Mouse (Mus musculus): ENCODE data around the gene Wbp4. TPM values are rescaled to one million over a fixed set of nuclear protein-coding genes. Genes with fewer than 3 reads are reported as not detected.
"Not testable (repeated sequence)": the region's sequence is repeated elsewhere in the genome, so short reads cannot be mapped to it uniquely, and the experiment has no call there.

The Wbp4 gene
- polyA plus RNA-seq, 1 experiment from 2014 or later: 29.5 TPM

- Histone ChIP-seq H3K4me2 (peak within 1 kb of the TSS; percentile 65), H3K9ac (peak within 1 kb of the TSS; percentile 39), H3K4me3 (peak within 1 kb of the TSS; percentile 52)
- H3K9me3 ChIP-seq (replicated peaks); H3K36me3 ChIP-seq; H3K27me3 ChIP-seq (replicated peaks); H3K27ac ChIP-seq (ENCODE audit: poor library complexity, severe bottlenecking); H3K4me1 ChIP-seq (replicated peaks): not testable (repeated sequence)
- peak; percentile 90 for ATAC-seq (ENCODE audit: insufficient number of reproducible peaks, low FRiP score)
- 19% methylated on average over 42 of the region's 89 CpGs for WGBS
Measured at GRCm38 (mm10) chr14:79451681-79452590, 29.4 kb downstream of the Wbp4 start, which contains the start of gene Kbtbd6. TSS of gene Kbtbd6 (plus strand) at chr14:79451835.

GRCm38 (mm10) chr14:79445055-79445620, 36.2 kb downstream of the Wbp4 start:
- H3K4me1 ChIP-seq (replicated peaks): no peaks in the 10 kb centered on the region
- H3K27me3 ChIP-seq (replicated peaks): no peaks in the 10 kb centered on the region
- no peak overlapping the region for H3K27ac ChIP-seq (ENCODE audit: poor library complexity, severe bottlenecking)
- no peaks in the 10 kb centered on the region for H3K9me3 ChIP-seq (replicated peaks)
- H3K4me3 ChIP-seq: no peak overlapping the region
- ATAC-seq (ENCODE audit: insufficient number of reproducible peaks, low FRiP score): no peak
- 71% methylated on average over 16 of the region's 16 CpGs for WGBS
- no peak overlapping the region for H3K4me2 ChIP-seq
- H3K36me3 ChIP-seq: no peaks in the 10 kb centered on the region
- H3K9ac ChIP-seq: no peak overlapping the region

- H3K4me1 ChIP-seq (replicated peaks): no peaks in the 10 kb centered on the region
- H3K27ac ChIP-seq (ENCODE audit: poor library complexity, severe bottlenecking): no peak overlapping the region
- no peak for ATAC-seq (ENCODE audit: insufficient number of reproducible peaks, low FRiP score)
- H3K4me2 ChIP-seq: no peak overlapping the region
- 84% methylated on average over 9 of the region's 9 CpGs for WGBS
- no peak overlapping the region for H3K4me3 ChIP-seq
- H3K9me3 ChIP-seq (replicated peaks): peaks cover 3% of the 10 kb centered on the region; the same call in 1 of the 2 replicates
- no peaks in the 10 kb centered on the region for H3K27me3 ChIP-seq (replicated peaks)
- no peaks in the 10 kb centered on the region for H3K36me3 ChIP-seq
- no peak overlapping the region for H3K9ac ChIP-seq
Measured at GRCm38 (mm10) chr14:79444601-79445000, 36.7 kb downstream of the Wbp4 start.

- WGBS: 73% methylated on average over 5 of the region's 5 CpGs
- H3K4me2 ChIP-seq: no peak overlapping the region
- H3K4me3 ChIP-seq: no peak overlapping the region
- peaks cover 6% of the 10 kb centered on the region; the same call in 1 of the 2 replicates for H3K9me3 ChIP-seq (replicated peaks)
- H3K27ac ChIP-seq (ENCODE audit: poor library complexity, severe bottlenecking): no peak overlapping the region
- H3K9ac ChIP-seq: no peak overlapping the region
- H3K36me3 ChIP-seq: no peaks in the 10 kb centered on the region
- H3K4me1 ChIP-seq (replicated peaks): no peaks in the 10 kb centered on the region
- no peaks in the 10 kb centered on the region for H3K27me3 ChIP-seq (replicated peaks)
- ATAC-seq (ENCODE audit: insufficient number of reproducible peaks, low FRiP score): no peak
Measured at GRCm38 (mm10) chr14:79441441-79441840, 39.9 kb downstream of the Wbp4 start.

- ATAC-seq (ENCODE audit: insufficient number of reproducible peaks, low FRiP score): no peak
- H3K9ac ChIP-seq: no peak overlapping the region
- WGBS: 80% methylated on average over 2 of the region's 2 CpGs
- peaks cover 6% of the 10 kb centered on the region; the same call in 1 of the 2 replicates for H3K9me3 ChIP-seq (replicated peaks)
- H3K4me2 ChIP-seq: no peak overlapping the region
- no peak overlapping the region for H3K4me3 ChIP-seq
- H3K36me3 ChIP-seq: no peaks in the 10 kb centered on the region
- H3K27me3 ChIP-seq (replicated peaks): no peaks in the 10 kb centered on the region
- H3K27ac ChIP-seq (ENCODE audit: poor library complexity, severe bottlenecking): no peak overlapping the region
- H3K4me1 ChIP-seq (replicated peaks): no peaks in the 10 kb centered on the region
Measured at GRCm38 (mm10) chr14:79440655-79441054, 40.7 kb downstream of the Wbp4 start.

GRCm38 (mm10) chr14:79434068-79434467, 47.3 kb downstream of the Wbp4 start:
- H3K4me3 ChIP-seq: no peak overlapping the region
- H3K4me1 ChIP-seq (replicated peaks): no peaks in the 10 kb centered on the region
- no peak for ATAC-seq (ENCODE audit: insufficient number of reproducible peaks, low FRiP score)
- no peaks in the 10 kb centered on the region for H3K36me3 ChIP-seq
- H3K9ac ChIP-seq: no peak overlapping the region
- 65% methylated on average over 1 of the region's 1 CpGs for WGBS
- H3K27me3 ChIP-seq (replicated peaks): no peaks in the 10 kb centered on the region
- H3K9me3 ChIP-seq (replicated peaks): peaks cover 2% of the 10 kb centered on the region; the same call in 1 of the 2 replicates
- no peak overlapping the region for H3K4me2 ChIP-seq
- H3K27ac ChIP-seq (ENCODE audit: poor library complexity, severe bottlenecking): no peak overlapping the region

GRCm38 (mm10) chr14:79426730-79427365, 54.5 kb downstream of the Wbp4 start:
- peak overlapping the region; percentile 51 for H3K4me3 ChIP-seq
- peak overlapping the region; percentile 85 for H3K27ac ChIP-seq (ENCODE audit: poor library complexity, severe bottlenecking)
- peak overlapping the region; percentile 60; the same call in 1 of the 2 replicates for H3K9ac ChIP-seq
- peaks cover 18% of the 10 kb centered on the region for H3K36me3 ChIP-seq
- not testable (repeated sequence) for H3K9me3 ChIP-seq (replicated peaks); H3K4me1 ChIP-seq (replicated peaks); H3K27me3 ChIP-seq (replicated peaks)
- peak; percentile 56 for ATAC-seq (ENCODE audit: insufficient number of reproducible peaks, low FRiP score)
- WGBS: 54% methylated on average over 8 of the region's 59 CpGs
- peak overlapping the region; percentile 57 for H3K4me2 ChIP-seq

- Histone ChIP-seq H3K4me2 (peak within 1 kb of the TSS; percentile 57), H3K9ac (peak within 1 kb of the TSS; percentile 60; the same call in 1 of the 2 replicates), H3K9me3 (replicated peaks) (peaks cover 9% of the 10 kb centered on the region), H3K27ac (ENCODE audit: poor library complexity, severe bottlenecking) (peak within 1 kb of the TSS; percentile 85), H3K27me3 (replicated peaks) (no peaks in the 10 kb centered on the region), H3K4me1 (replicated peaks) (no peaks in the 10 kb centered on the region), H3K36me3 (peaks cover 21% of the 10 kb centered on the region), H3K4me3 (peak within 1 kb of the TSS; percentile 51)
- ATAC-seq (ENCODE audit: insufficient number of reproducible peaks, low FRiP score): peak; percentile 99
- WGBS: under 1% methylated on average over 43 of the region's 44 CpGs
Measured at GRCm38 (mm10) chr14:79425979-79426729, 55.2 kb downstream of the Wbp4 start, which contains the start of gene Kbtbd7. TSS of gene Kbtbd7 (plus strand) at chr14:79426511.

- 69% methylated on average over 20 of the region's 20 CpGs for WGBS
- no peaks in the 10 kb centered on the region for H3K4me1 ChIP-seq (replicated peaks)
Measured at GRCm38 (mm10) chr14:79420083-79420685, 61.1 kb downstream of the Wbp4 start.

GRCm38 (mm10) chr14:79413121-79413520, 68.2 kb downstream of the Wbp4 start:
- H3K4me3 ChIP-seq: no peak overlapping the region
- no peak overlapping the region for H3K27ac ChIP-seq (ENCODE audit: poor library complexity, severe bottlenecking)
- H3K4me1 ChIP-seq (replicated peaks): no peaks in the 10 kb centered on the region
- H3K9ac ChIP-seq: no peak overlapping the region
- no peaks in the 10 kb centered on the region for H3K9me3 ChIP-seq (replicated peaks)
- H3K36me3 ChIP-seq: peaks cover 36% of the 10 kb centered on the region
- no peaks in the 10 kb centered on the region for H3K27me3 ChIP-seq (replicated peaks)
- WGBS: 86% methylated on average over 6 of the region's 6 CpGs
- no peak for ATAC-seq (ENCODE audit: insufficient number of reproducible peaks, low FRiP score)
- no peak overlapping the region for H3K4me2 ChIP-seq

More at GRCm38 (mm10) chr14:79420083-79420685, 61.1 kb downstream of the Wbp4 start:
- no peak overlapping the region for H3K4me3 ChIP-seq
- peaks cover 33% of the 10 kb centered on the region for H3K36me3 ChIP-seq
- H3K9me3 ChIP-seq (replicated peaks): no peaks in the 10 kb centered on the region
- H3K27ac ChIP-seq (ENCODE audit: poor library complexity, severe bottlenecking): no peak overlapping the region
- H3K4me2 ChIP-seq: no peak overlapping the region
- ATAC-seq (ENCODE audit: insufficient number of reproducible peaks, low FRiP score): no peak
- no peak overlapping the region for H3K9ac ChIP-seq
- no peaks in the 10 kb centered on the region for H3K27me3 ChIP-seq (replicated peaks)
